Mouse (Mus musculus) retina, embryonic 14.5 days (tissue): Measurements from ENCODE around the gene Chml.
A peak's percentile ranks its signal among the peaks of the same experiment; 100 is the strongest.

ENCODE experiments used
- DNase-seq: peaks from one replicate; pipeline ENCODE4 v3.0.0-alpha.2; 2015; ENCODE audit warnings: low spot score

The Chml gene

GRCm38 (mm10) chr1:175692246-175692996 is at the start of gene Chml, which contains the start of gene Opn3:
TSS of gene Chml (minus strand) at chr1:175692901.
TSS of gene Opn3 (minus strand) at chr1:175692776.
- DNase-seq: peak; percentile 99

- DNase-seq: no peak
Measured at GRCm38 (mm10) chr1:175725771-175726170, 33.1 kb upstream of the Chml start.

GRCm38 (mm10) chr1:175716832-175717231 is 24.1 kb upstream of the Chml start:
- DNase-seq: no peak

- DNase-seq: no peak
Measured at GRCm38 (mm10) chr1:175712338-175712909, 19.7 kb upstream of the Chml start.

- no peak for DNase-seq
Measured at GRCm38 (mm10) chr1:175708013-175708412, 15.3 kb upstream of the Chml start.

GRCm38 (mm10) chr1:175707599-175707998 is 14.9 kb upstream of the Chml start:
- no peak for DNase-seq

- no peak for DNase-seq
Measured at GRCm38 (mm10) chr1:175701145-175701544, 8.4 kb upstream of the Chml start.

GRCm38 (mm10) chr1:175699796-175700195 is 7.1 kb upstream of the Chml start:
- no peak for DNase-seq

- DNase-seq: no peak
Measured at GRCm38 (mm10) chr1:175699375-175699774, 6.7 kb upstream of the Chml start.

- DNase-seq: no peak
Measured at GRCm38 (mm10) chr1:175698293-175698692, 5.6 kb upstream of the Chml start, which contains the start of gene Wdr64. TSS of gene Wdr64 (plus strand) at chr1:175698593.

- DNase-seq: no peak
Measured at GRCm38 (mm10) chr1:175693429-175693960, 794 bp upstream of the Chml start.

GRCm38 (mm10) chr1:175692997-175693361 is 278 bp upstream of the Chml start:
- no peak for DNase-seq

- DNase-seq: no peak
Measured at GRCm38 (mm10) chr1:175691686-175692245, 935 bp downstream of the Chml start.

GRCm38 (mm10) chr1:175680995-175681394 is 11.7 kb downstream of the Chml start:
- no peak for DNase-seq

GRCm38 (mm10) chr1:175677459-175677858 is 15.2 kb downstream of the Chml start:
- no peak for DNase-seq

GRCm38 (mm10) chr1:175675116-175675515 is 17.6 kb downstream of the Chml start:
- no peak for DNase-seq

- DNase-seq: no peak
Measured at GRCm38 (mm10) chr1:175673563-175674325, 19.0 kb downstream of the Chml start.

- peak; percentile 16 for DNase-seq
Measured at GRCm38 (mm10) chr1:175671626-175672025, 21.1 kb downstream of the Chml start.

- DNase-seq: peak; percentile 31
Measured at GRCm38 (mm10) chr1:175670042-175670441, 22.7 kb downstream of the Chml start.

- no peak for DNase-seq
Measured at GRCm38 (mm10) chr1:175669456-175669855, 23.2 kb downstream of the Chml start.

GRCm38 (mm10) chr1:175668666-175669405 is 23.9 kb downstream of the Chml start:
- peak; percentile 60 for DNase-seq

- DNase-seq: no peak
Measured at GRCm38 (mm10) chr1:175659900-175660299, 32.8 kb downstream of the Chml start.
